Mouse (Mus musculus) lung, postnatal 0 days (tissue): ENCODE data around the gene Nrp2.

Source experiments
- CTCF ChIP-seq: IDR thresholded peaks from 2 replicates; pipeline ENCODE4 v1.5.1; 2016; ENCODE audit warnings: antibody characterized with exemption, mild to moderate bottlenecking
- EP300 ChIP-seq: IDR thresholded peaks from 2 replicates; pipeline ENCODE4 v1.6.1; 2016; ENCODE audit warnings: antibody characterized with exemption, mild to moderate bottlenecking, control low read depth

DNA sequence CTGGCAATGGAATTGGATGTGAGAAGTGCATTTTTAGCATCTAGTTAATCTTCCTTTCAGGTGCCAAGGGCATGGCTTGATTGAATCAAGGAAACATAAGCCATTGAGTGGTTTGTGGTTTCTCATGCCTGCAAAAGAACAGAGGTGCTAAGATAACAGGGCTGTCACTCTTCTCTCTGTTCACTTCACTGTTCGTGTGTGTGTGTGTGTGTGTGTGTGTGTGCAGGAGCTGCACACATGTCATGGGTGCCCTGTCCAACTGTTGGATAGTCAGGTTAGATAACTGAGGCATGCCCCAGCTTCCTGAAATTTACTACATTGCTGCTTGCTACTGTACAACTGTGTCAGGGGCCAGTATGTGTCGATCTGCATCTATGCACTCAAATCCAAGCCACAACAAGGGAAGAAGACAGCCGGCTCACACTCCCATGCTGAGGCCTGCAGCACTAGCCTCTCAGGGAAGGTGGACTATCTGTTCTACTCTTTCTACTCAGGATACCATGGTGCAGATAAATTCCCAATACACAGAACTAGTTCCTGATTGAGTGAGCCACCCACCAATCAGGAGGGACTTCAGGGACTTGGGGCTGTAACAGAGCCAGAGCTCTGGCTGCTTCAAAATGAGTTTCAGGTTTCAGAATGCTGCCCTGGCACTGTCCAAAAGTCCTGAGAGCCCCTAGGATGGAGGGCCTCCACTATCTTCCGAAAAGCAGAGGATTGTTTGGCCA lies 126.8 kb downstream of the Nrp2 start:
- no peak for TF ChIP-seq CTCF
- TF ChIP-seq EP300: no peak
